Mouse (Mus musculus) ES-E14 (cell line): ENCODE measurements around the gene Krt31.

Source experiments
- CHD2 ChIP-seq: IDR thresholded peaks from 2 replicates; pipeline ENCODE4 v1.6.1; 2014; ENCODE audit warnings: mild to moderate bottlenecking, low read depth, low read length, inconsistent platforms
- HCFC1 ChIP-seq: IDR thresholded peaks from 2 replicates; pipeline ENCODE4 v1.6.1; 2012; ENCODE audit warnings: low read length, inconsistent platforms, borderline replicate concordance; ENCODE audit not compliant: insufficient read depth
- MAFK ChIP-seq: IDR thresholded peaks from 2 replicates; pipeline ENCODE4 v1.6.1; 2014; ENCODE audit warnings: mild to moderate bottlenecking, low read depth, low read length, inconsistent platforms; ENCODE audit not compliant: insufficient read depth
- ZC3H11A ChIP-seq: IDR thresholded peaks from 2 replicates; pipeline ENCODE4 v1.6.1; 2012; ENCODE audit warnings: low read depth, mild to moderate bottlenecking, inconsistent platforms, low read length, borderline replicate concordance
- ZNF384 ChIP-seq: IDR thresholded peaks from 2 replicates; pipeline ENCODE4 v1.6.1; 2012; ENCODE audit warnings: low read depth, low read length, inconsistent platforms

- TF ChIP-seq MAFK: no peak
- TF ChIP-seq HCFC1: no peak
- TF ChIP-seq ZC3H11A: no peak
- no peak for TF ChIP-seq CHD2
- no peak for TF ChIP-seq ZNF384
These were observed 30.9 kb downstream of the Krt31 start for GRCm38 (mm10) chr11:100019466-100019865.
